Mouse (Mus musculus) thymus, adult 2 months (tissue): ENCODE results near the gene Exog.

Source experiments
- CTCF ChIP-seq: fragments of 200-500 bp; IDR thresholded peaks from 2 replicates; pipeline ENCODE4 v1.5.1; 2012; ENCODE audit warnings: mild to moderate bottlenecking, control low read depth, low read length, moderate library complexity, borderline replicate concordance; ENCODE audit not compliant: control insufficient read depth, poor library complexity, insufficient read depth; ENCODE audit errors: extremely low read depth
- POLR2A ChIP-seq: fragments of 200-500 bp; IDR thresholded peaks from 2 replicates; pipeline ENCODE4 v1.6.1; 2012; ENCODE audit warnings: mild to moderate bottlenecking, low read length, control low read depth, moderate library complexity; ENCODE audit not compliant: control insufficient read depth, poor library complexity, insufficient read depth; ENCODE audit errors: extremely low read depth

DNA sequence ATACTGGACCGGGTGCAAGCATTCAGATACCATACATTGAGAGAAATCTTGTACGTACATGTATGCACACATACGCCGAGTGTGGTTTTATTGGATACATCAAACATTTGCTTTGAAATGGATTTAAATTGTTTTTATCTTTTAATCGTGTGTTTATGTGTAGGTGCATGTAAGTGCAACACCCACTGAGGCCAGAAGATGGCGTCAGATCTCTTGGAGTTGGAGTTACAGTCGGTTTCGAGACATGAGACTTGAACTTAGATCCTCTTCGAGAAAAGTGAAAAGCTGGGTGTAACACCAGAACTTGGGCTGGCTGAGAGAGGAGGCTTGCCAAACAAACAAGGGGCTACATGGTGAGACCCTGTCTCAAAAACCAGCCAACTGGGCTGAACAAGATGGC lies 58.9 kb downstream of the Exog start:
- TF ChIP-seq CTCF (no peak), POLR2A (no peak)
